Mouse (Mus musculus) cerebellum, postnatal 36 days (tissue): ENCODE results near the gene Cd79a.
"Not testable (repeated sequence)": the region's sequence is repeated elsewhere in the genome, so short reads cannot be mapped to it uniquely, and the experiment has no call there.

ENCODE experiments used
- DNase-seq, 2 experiments: peaks; one replicate each; pipeline ENCODE4 v3.0.0; 2021 to 2022; ENCODE audit warnings: mixed read lengths in 2 of 2

The Cd79a gene

GRCm38 (mm10) chr7:24886308-24886633, 10.9 kb upstream of the Cd79a start:
- DNase-seq = no peak

- no peak for DNase-seq
Measured at GRCm38 (mm10) chr7:24887096-24887495, 10.1 kb upstream of the Cd79a start.

GRCm38 (mm10) chr7:24889431-24890220, 7.6 kb upstream of the Cd79a start:
- DNase-seq = no peak

GRCm38 (mm10) chr7:24890281-24891216, 6.6 kb upstream of the Cd79a start:
- peak; percentile 69 to 76 for DNase-seq

GRCm38 (mm10) chr7:24891241-24892124, 5.7 kb upstream of the Cd79a start:
- DNase-seq = no peak

GRCm38 (mm10) chr7:24892125-24892583, 5.0 kb upstream of the Cd79a start:
- DNase-seq = no peak

GRCm38 (mm10) chr7:24895749-24896148, 1.4 kb upstream of the Cd79a start:
- DNase-seq = not testable (repeated sequence)

GRCm38 (mm10) chr7:24896269-24896668, 912 bp upstream of the Cd79a start:
- DNase-seq = no peak

GRCm38 (mm10) chr7:24897959-24898358, 778 bp downstream of the Cd79a start:
- no peak for DNase-seq

- no peak for DNase-seq
Measured at GRCm38 (mm10) chr7:24901114-24901513, 3.9 kb downstream of the Cd79a start.

- no peak for DNase-seq
Measured at GRCm38 (mm10) chr7:24901842-24902241, 4.7 kb downstream of the Cd79a start.

- DNase-seq = no peak
Measured at GRCm38 (mm10) chr7:24902264-24902629, 5.1 kb downstream of the Cd79a start.

- peak; percentile 43 to 55 for DNase-seq
Measured at GRCm38 (mm10) chr7:24902630-24903443, 5.7 kb downstream of the Cd79a start, which contains the start of gene Arhgef1. TSS of gene Arhgef1 (plus strand) at chr7:24902912.

- DNase-seq = no peak
Measured at GRCm38 (mm10) chr7:24903444-24903825, 6.3 kb downstream of the Cd79a start.

GRCm38 (mm10) chr7:24904070-24904483, 6.9 kb downstream of the Cd79a start:
- peak; percentile 96 to 97 for DNase-seq

- peak; percentile 68 to 69 for DNase-seq
Measured at GRCm38 (mm10) chr7:24904936-24905335, 7.8 kb downstream of the Cd79a start.

- no peak for DNase-seq
Measured at GRCm38 (mm10) chr7:24906551-24906950, 9.4 kb downstream of the Cd79a start.

- DNase-seq = no peak
Measured at GRCm38 (mm10) chr7:24907211-24907748, 10.1 kb downstream of the Cd79a start.

GRCm38 (mm10) chr7:24912480-24912879, 15.3 kb downstream of the Cd79a start:
- peak; percentile 38 to 51 for DNase-seq

- DNase-seq = no peak
Measured at GRCm38 (mm10) chr7:24918763-24919323, 21.7 kb downstream of the Cd79a start.

GRCm38 (mm10) chr7:24919728-24920127, 22.5 kb downstream of the Cd79a start:
- peak in 1 of 2 experiments; percentile 28 for DNase-seq
